Mouse (Mus musculus) megakaryocyte-erythroid progenitor cell, adult 5 weeks (primary cell): ENCODE measurements around the gene Cyp2c38. TPM values are rescaled to one million over a fixed set of nuclear protein-coding genes. Genes with fewer than 3 reads are reported as not detected.

Experiments used
- polyA plus RNA-seq: library from polyadenylated mRNA; stranded (reverse); fragments of >175 nt; gene quantifications from 2 replicates; pipeline ENCODE4 v1.2.3, GENCODE M21; 2012

Gene Cyp2c38
- polyA plus RNA-seq: not detected in 2 replicates

GRCm38 (mm10) chr19:39462941-39463340 lies at the start of gene Cyp2c38:
Gene Cyp2c38 (minus strand): TSS chr19:39463075.

GRCm38 (mm10) chr19:39510534-39510933 lies 47.7 kb upstream of the Cyp2c38 start, which contains the start of gene Cyp2c39:
Gene Cyp2c39 (plus strand): TSS chr19:39510862.

Other genes starting within 250 kb of the Cyp2c38 start
- gene Cyp2c29, start 193.7 kb downstream of the Cyp2c38 start, polyA plus RNA-seq: not detected in 2 replicates
- not detected in 2 replicates for gene Cyp2c39, start 47.8 kb upstream of the Cyp2c38 start, polyA plus RNA-seq
- not detected in 2 replicates for gene Cyp2c67, start 186.0 kb upstream of the Cyp2c38 start, polyA plus RNA-seq